Mouse (Mus musculus) spleen, adult 2 months (tissue): Measurements from ENCODE around the gene Zfp422. TPM values are rescaled to one million over a fixed set of nuclear protein-coding genes. Genes with fewer than 3 reads are reported as not detected.

Experiments
- DNase-seq, 2 experiments: peaks; one replicate each; pipeline versions ENCODE4 v3.0.0 to v3.0.0-alpha.2; 2012 to 2021; ENCODE audit warnings: low spot score in 2 of 2, low read depth in 1 of 2
- H3K27ac ChIP-seq: fragments of 200-500 bp; 2 replicates; pipeline ENCODE4 v1.5.1; 2012; ENCODE audit warnings: low read length, inconsistent platforms; ENCODE audit not compliant: insufficient read depth
- H3K27me3 ChIP-seq: fragments of 200-500 bp; 2 replicates; pipeline ENCODE4 v1.6.1; 2012; ENCODE audit warnings: mild to moderate bottlenecking, moderate library complexity, low read length, inconsistent platforms; ENCODE audit not compliant: control insufficient read depth, insufficient read depth
- H3K36me3 ChIP-seq: fragments of 200-500 bp; 2 replicates; pipeline ENCODE4 v1.6.1; 2012; ENCODE audit warnings: mild to moderate bottlenecking, low read length, inconsistent platforms; ENCODE audit not compliant: control insufficient read depth, insufficient read depth
- H3K4me1 ChIP-seq: fragments of 200-500 bp; 2 replicates; pipeline ENCODE4 v1.6.1; 2011; ENCODE audit warnings: inconsistent platforms; ENCODE audit not compliant: control insufficient read depth, insufficient read depth, insufficient read length
- H3K4me3 ChIP-seq: fragments of 200-500 bp; 2 replicates; pipeline ENCODE4 v1.5.1; 2011; ENCODE audit warnings: mild to moderate bottlenecking, inconsistent platforms; ENCODE audit not compliant: insufficient read depth, insufficient read length; ENCODE audit errors: extremely low read depth
- CTCF ChIP-seq: fragments of 200-500 bp; IDR thresholded peaks from 2 replicates; pipeline ENCODE4 v1.5.1; 2011; ENCODE audit warnings: mild to moderate bottlenecking, inconsistent platforms; ENCODE audit not compliant: insufficient read depth, insufficient read length, insufficient replicate concordance; ENCODE audit errors: extremely low read depth
- POLR2A ChIP-seq: fragments of 200-500 bp; IDR thresholded peaks from 2 replicates; pipeline ENCODE4 v1.6.1; 2011; ENCODE audit warnings: low read depth, low read length, inconsistent platforms
- WGBS: fragments of 180-500 bp; shearing (Covaris S2); methylation state at CpG from one replicate; pipeline ENCODE4 v1.1.7; 2018; 5-methylcytosine and 5-hydroxymethylcytosine counted together
- polyA plus RNA-seq: library from polyadenylated mRNA; depleted of rRNA; stranded (reverse); fragments of >200 nt; gene quantifications from 2 replicates; pipeline ENCODE4 v1.2.3, GENCODE M21; 2012; rRNA removed

Gene Zfp422
- 5.9 and 7.2 TPM in 2 replicates for polyA plus RNA-seq

- peak; percentile 22 to 52 for DNase-seq
- 1% methylated on average over 43 of the region's 56 CpGs for WGBS
Observed at GRCm38 (mm10) chr6:116628539-116629171, at the start of gene Zfp422. TSS of gene Zfp422 (minus strand) at chr6:116628999.

GRCm38 (mm10) chr6:116677321-116677720 is 48.5 kb upstream of the Zfp422 start:
- 90% methylated on average over 6 of the region's 6 CpGs for WGBS
- H3K27me3 ChIP-seq: no peaks in the 10 kb centered on the region
- H3K4me1 ChIP-seq: peaks cover 48% of the 10 kb centered on the region; the same call in 1 of the 2 replicates
- DNase-seq: no peak
- TF ChIP-seq POLR2A: no peak
- TF ChIP-seq CTCF: no peak
- no peak overlapping the region for H3K27ac ChIP-seq
- H3K36me3 ChIP-seq: no peaks in the 10 kb centered on the region
- H3K4me3 ChIP-seq: no peak overlapping the region

More at GRCm38 (mm10) chr6:116628539-116629171, at the start of gene Zfp422:
- no peaks in the 10 kb centered on the region; the same call in 1 of the 2 replicates for H3K4me1 ChIP-seq
- no peaks in the 10 kb centered on the region for H3K27me3 ChIP-seq
- H3K27ac ChIP-seq: peak within 1 kb of the TSS; percentile 63
- peak; percentile 29; the same call in 1 of the 2 replicates for TF ChIP-seq POLR2A
- no peak for TF ChIP-seq CTCF
- H3K4me3 ChIP-seq: peak within 1 kb of the TSS; percentile 90
- H3K36me3 ChIP-seq: no peaks in the 10 kb centered on the region; the same call in 1 of the 2 replicates

GRCm38 (mm10) chr6:116676355-116676913 is 47.6 kb upstream of the Zfp422 start:
- DNase-seq: peak in 1 of 2 experiments; percentile 52
- WGBS: 68% methylated on average over 10 of the region's 10 CpGs
- Histone ChIP-seq H3K36me3 (no peaks in the 10 kb centered on the region), H3K27ac (peak overlapping the region; percentile 31; the same call in 1 of the 2 replicates), H3K27me3 (no peaks in the 10 kb centered on the region), H3K4me3 (no peak overlapping the region), H3K4me1 (peaks cover 46% of the 10 kb centered on the region; the same call in 1 of the 2 replicates)
- no peak for TF ChIP-seq POLR2A
- TF ChIP-seq CTCF: no peak

- TF ChIP-seq CTCF: no peak
- TF ChIP-seq POLR2A: no peak
- H3K4me1 ChIP-seq: peaks cover 40% of the 10 kb centered on the region
- H3K4me3 ChIP-seq: peak overlapping the region; percentile 74
- 13% methylated on average over 16 of the region's 16 CpGs for WGBS
- no peaks in the 10 kb centered on the region for H3K27me3 ChIP-seq
- H3K27ac ChIP-seq: peak overlapping the region; percentile 90
- H3K36me3 ChIP-seq: no peaks in the 10 kb centered on the region
- DNase-seq: peak in 1 of 2 experiments; percentile 47
Observed at GRCm38 (mm10) chr6:116674283-116674886, 45.6 kb upstream of the Zfp422 start.

- no peak for TF ChIP-seq CTCF
- TF ChIP-seq POLR2A: no peak; the same call in 1 of the 2 replicates
- Histone ChIP-seq H3K36me3 (no peaks in the 10 kb centered on the region), H3K27ac (peak within 1 kb of the TSS; percentile 90), H3K4me1 (peaks cover 37% of the 10 kb centered on the region), H3K27me3 (no peaks in the 10 kb centered on the region), H3K4me3 (peak within 1 kb of the TSS; percentile 74)
- under 1% methylated on average over 44 of the region's 44 CpGs for WGBS
- peak; percentile 77 to 90 for DNase-seq
Observed at GRCm38 (mm10) chr6:116673471-116674282, 44.9 kb upstream of the Zfp422 start, which contains the start of gene Rassf4. TSS of gene Rassf4 (minus strand) at chr6:116673952.

GRCm38 (mm10) chr6:116672349-116672748 is 43.5 kb upstream of the Zfp422 start:
- H3K27ac ChIP-seq: 0 out of 2 replicates have a peak overlapping the region, but pooled peaks have one; percentile 9
- no peak for DNase-seq
- TF ChIP-seq POLR2A (no peak), CTCF (no peak)
- H3K27me3 ChIP-seq: no peaks in the 10 kb centered on the region
- 60% methylated on average over 5 of the region's 5 CpGs for WGBS
- peak overlapping the region; percentile 43 for H3K4me3 ChIP-seq
- peaks cover 33% of the 10 kb centered on the region for H3K4me1 ChIP-seq
- H3K36me3 ChIP-seq: no peaks in the 10 kb centered on the region
